In genomic region chr9:59096551-59097268, GRCm38 (mm10) we compare ENCODE assay signal across 12 mouse cellular contexts.
DNase-seq lines count a peak whose midpoint lies in the region; ATAC-seq and TF ChIP-seq lines count a peak whose summit lies in the region.
"Had no signal": no experiment of that assay in that cellular context is flagged by ENCODE, and none has a peak within 500 bp of the region (broad histone marks: within the 10 kb centered on the region; RNA-seq: fewer than 3 reads in every experiment).

No protein-coding gene starts in this region.

- no peaks in the 10 kb centered on the region for H3K9me3 ChIP-seq in heart, embryonic 13.5 days
- H3K9me3 ChIP-seq in lung, postnatal 0 days (ENCODE audit: low read length) = no peaks in the 10 kb centered on the region
- H3K9me3 ChIP-seq in intestine, embryonic 15.5 days = no peaks in the 10 kb centered on the region
- H3K9me3 ChIP-seq: embryonic facial prominence, embryonic 12.5 days; heart, embryonic 15.5 days; kidney, embryonic 15.5 days; midbrain, embryonic 13.5 days had no signal

- H3K27me3 ChIP-seq in heart, embryonic 13.5 days (replicated peaks) = no peaks in the 10 kb centered on the region
- no peaks in the 10 kb centered on the region for H3K27me3 ChIP-seq in lung, postnatal 0 days (replicated peaks; ENCODE audit: insufficient read depth, low read length)
- H3K27me3 ChIP-seq in intestine, embryonic 15.5 days (replicated peaks) = no peaks in the 10 kb centered on the region
- H3K27me3 ChIP-seq: embryonic facial prominence, embryonic 12.5 days; heart, embryonic 15.5 days; kidney, embryonic 15.5 days; midbrain, embryonic 13.5 days had no signal

- 66% methylated on average over 12 of the region's 12 CpGs for WGBS in heart, embryonic 13.5 days
- WGBS in lung, postnatal 0 days = 41% methylated on average over 12 of the region's 12 CpGs
- WGBS in intestine, embryonic 15.5 days = 50% methylated on average over 12 of the region's 12 CpGs

- TF ChIP-seq EP300 in lung, postnatal 0 days (IDR thresholded peaks at IDR 0.05) = no peak

- H3K4me2 ChIP-seq in heart, embryonic 13.5 days = no peak overlapping the region
- no peak overlapping the region for H3K4me2 ChIP-seq in lung, postnatal 0 days (replicated peaks; ENCODE audit: low read depth, low read length)
- no peak overlapping the region for H3K4me2 ChIP-seq in intestine, embryonic 15.5 days (replicated peaks)
- H3K4me2 ChIP-seq: embryonic facial prominence, embryonic 12.5 days; heart, embryonic 15.5 days; kidney, embryonic 15.5 days; midbrain, embryonic 13.5 days had no signal

- H3K27ac ChIP-seq in heart, embryonic 13.5 days (replicated peaks) = no peak overlapping the region
- H3K27ac ChIP-seq in lung, postnatal 0 days (ENCODE audit: low read length) = peak overlapping the region; percentile 43; the same call in 1 of the 2 replicates
- H3K27ac ChIP-seq in intestine, embryonic 15.5 days = no peak overlapping the region
- H3K27ac ChIP-seq: embryonic facial prominence, embryonic 12.5 days; heart, embryonic 15.5 days; kidney, embryonic 15.5 days; midbrain, embryonic 13.5 days had no signal

- no peaks in the 10 kb centered on the region for H3K36me3 ChIP-seq in heart, embryonic 13.5 days
- no peaks in the 10 kb centered on the region for H3K36me3 ChIP-seq in lung, postnatal 0 days (ENCODE audit: insufficient read depth, low read length)
- no peaks in the 10 kb centered on the region for H3K36me3 ChIP-seq in intestine, embryonic 15.5 days
- H3K36me3 ChIP-seq: embryonic facial prominence, embryonic 12.5 days; heart, embryonic 15.5 days; kidney, embryonic 15.5 days; midbrain, embryonic 13.5 days had no signal

- intact Hi-C loops in heart, postnatal 25 days (cut with DNase I) = no loop called here

- H3K4me1 ChIP-seq in heart, embryonic 13.5 days = peaks cover 5% of the 10 kb centered on the region; the same call in 1 of the 2 replicates
- no peaks in the 10 kb centered on the region; the same call in 1 of the 2 replicates for H3K4me1 ChIP-seq in lung, postnatal 0 days (ENCODE audit: insufficient read depth, low read depth, low read length)
- 0 out of 2 replicates have a peak, but pooled peaks cover 3% of the 10 kb centered on the region for H3K4me1 ChIP-seq in intestine, embryonic 15.5 days (replicated peaks)
- H3K4me1 ChIP-seq: embryonic facial prominence, embryonic 12.5 days had no signal

- TF ChIP-seq CTCF in brain, embryonic 14.5 days (IDR thresholded peaks at IDR 0.05; ENCODE audit: borderline replicate concordance, extremely low read depth, insufficient read depth, insufficient read length) = no peak
- TF ChIP-seq CTCF in lung, postnatal 0 days (IDR thresholded peaks at IDR 0.05) = no peak

- no peak for ATAC-seq in heart, embryonic 13.5 days (ENCODE audit: extremely low read depth, insufficient number of reproducible peaks, low FRiP score, low TSS enrichment)
- ATAC-seq in lung, postnatal 0 days = no peak
- ATAC-seq in activated CD4-positive, CD25-positive, alpha-beta regulatory T cell, adult 4 months = no peak
- ATAC-seq in intestine, embryonic 15.5 days = no peak
- ATAC-seq: midbrain, embryonic 13.5 days had no signal

- DNase-seq in cerebellum, adult 9-11 months = peak; percentile 3
- DNase-seq in cerebellum, adult 11 months = no peak
- DNase-seq in heart, postnatal 25 days (ENCODE audit: low spot score) = no peak
- DNase-seq in brain, embryonic 14.5 days (ENCODE audit: low read depth) = peak; percentile 72
- DNase-seq in lung, postnatal 0 days (ENCODE audit: low spot score) = peak; percentile 28

- TF ChIP-seq POLR2A in brain, embryonic 14.5 days (IDR thresholded peaks at IDR 0.05; ENCODE audit: borderline replicate concordance, extremely low read depth, insufficient read depth, insufficient read length, poor library complexity, severe bottlenecking) = no peak

- H3K9ac ChIP-seq in heart, embryonic 13.5 days = 0 out of 2 replicates have a peak overlapping the region, but pooled peaks have one; percentile 19
- no peak overlapping the region for H3K9ac ChIP-seq in lung, postnatal 0 days (replicated peaks; ENCODE audit: low read depth)
- no peak overlapping the region for H3K9ac ChIP-seq in intestine, embryonic 15.5 days
- H3K9ac ChIP-seq: embryonic facial prominence, embryonic 12.5 days; heart, embryonic 15.5 days; kidney, embryonic 15.5 days; midbrain, embryonic 13.5 days had no signal

- no peak overlapping the region for H3K4me3 ChIP-seq in heart, embryonic 13.5 days
- H3K4me3 ChIP-seq in lung, postnatal 0 days (ENCODE audit: low read depth, low read length) = no peak overlapping the region
- H3K4me3 ChIP-seq in intestine, embryonic 15.5 days (replicated peaks) = no peak overlapping the region
- H3K4me3 ChIP-seq: embryonic facial prominence, embryonic 12.5 days; heart, embryonic 15.5 days; kidney, embryonic 15.5 days; midbrain, embryonic 13.5 days had no signal

Comparison
In these comparisons a context has a peak if more than half of its experiments do, and no peak if none do; other contexts are left out.
1. DNase-seq: peak in cerebellum, adult 9-11 months (single experiment), brain, embryonic 14.5 days (single experiment) and lung, postnatal 0 days (single experiment); none in cerebellum, adult 11 months (single experiment) and heart, postnatal 25 days (single experiment).